In genomic region chr15:78844791-78845190, GRCm38 (mm10) we compare ENCODE assay signal across 11 mouse cellular contexts. TPM values are rescaled to one million over a fixed set of nuclear protein-coding genes. Genes with fewer than 3 reads are reported as not detected.
DNase-seq lines count a peak whose midpoint lies in the region; ATAC-seq and TF ChIP-seq lines count a peak whose summit lies in the region.
"Had no signal": no experiment of that assay in that cellular context is flagged by ENCODE, and none has a peak within 500 bp of the region (broad histone marks: within the 10 kb centered on the region; RNA-seq: fewer than 3 reads in every experiment).

No protein-coding gene starts in this region.

- no peak for ATAC-seq in limb, embryonic 11.5 days (ENCODE audit: insufficient number of reproducible peaks, low FRiP score, low TSS enrichment, low read depth)
- no peak for ATAC-seq in neural tube, embryonic 15.5 days (ENCODE audit: low FRiP score)

- H3K4me1 ChIP-seq in cortical plate, adult 2 months (ENCODE audit: control insufficient read depth, insufficient read depth, low read length): no peaks in the 10 kb centered on the region
- peaks cover 29% of the 10 kb centered on the region for H3K4me1 ChIP-seq in limb, embryonic 11.5 days (ENCODE audit: control insufficient read depth, insufficient read depth, low read length)
- H3K4me1 ChIP-seq in neural tube, embryonic 15.5 days: peaks cover 55% of the 10 kb centered on the region

- H3K9me3 ChIP-seq in limb, embryonic 11.5 days (ENCODE audit: control insufficient read depth, low read length): no peaks in the 10 kb centered on the region
- H3K9me3 ChIP-seq in neural tube, embryonic 15.5 days (replicated peaks): no peaks in the 10 kb centered on the region

- no peak for TF ChIP-seq CTCF in cortical plate, adult 2 months (IDR thresholded peaks at IDR 0.05; ENCODE audit: extremely low read depth, insufficient read depth, low read length)

- DNase-seq in layer of hippocampus, adult 11-12 months (ENCODE audit: low spot score): peak; percentile 57
- no peak for DNase-seq in layer of hippocampus, postnatal 14 days (ENCODE audit: low spot score in 2 of 2)
- peak; percentile 68 to 70 for DNase-seq in heart, postnatal 36 days
- no peak for DNase-seq in limb, embryonic 11.5 days (ENCODE audit: low spot score)
- DNase-seq in testis, postnatal 14 days (ENCODE audit: low spot score): no peak
- no peak for DNase-seq in spleen, adult 18-20 months

- H3K27me3 ChIP-seq in limb, embryonic 11.5 days (ENCODE audit: control insufficient read depth, insufficient read depth, low read length): peaks cover 6% of the 10 kb centered on the region
- H3K27me3 ChIP-seq in neural tube, embryonic 15.5 days (replicated peaks): peaks cover 30% of the 10 kb centered on the region

- H3K4me2 ChIP-seq in limb, embryonic 11.5 days (ENCODE audit: low read depth, severe bottlenecking): peak overlapping the region; percentile 15; the same call in 1 of the 2 replicates
- peak overlapping the region; percentile 74 for H3K4me2 ChIP-seq in neural tube, embryonic 15.5 days

- intact Hi-C loops in heart, postnatal 36 days (cut with DNase I): no loop called here

- no peak for TF ChIP-seq POLR2A in cortical plate, adult 2 months (IDR thresholded peaks at IDR 0.05; ENCODE audit: extremely low read depth, insufficient read depth, low read length)

- H3K36me3 ChIP-seq in limb, embryonic 11.5 days (ENCODE audit: control insufficient read depth, insufficient read depth, low read length): no peaks in the 10 kb centered on the region
- H3K36me3 ChIP-seq in neural tube, embryonic 15.5 days: no peaks in the 10 kb centered on the region

- peak overlapping the region; percentile 39 for H3K27ac ChIP-seq in cortical plate, adult 2 months (ENCODE audit: insufficient read depth, low read length)
- no peak overlapping the region for H3K27ac ChIP-seq in limb, embryonic 11.5 days (replicated peaks; ENCODE audit: low read depth, low read length)
- H3K27ac ChIP-seq in neural tube, embryonic 15.5 days (replicated peaks): no peak overlapping the region

- 0 out of 2 replicates have a peak overlapping the region, but pooled peaks have one; percentile 4 for H3K4me3 ChIP-seq in cortical plate, adult 2 months (ENCODE audit: insufficient read depth, low read length)
- no peak overlapping the region for H3K4me3 ChIP-seq in limb, embryonic 11.5 days (ENCODE audit: low read depth, low read length)
- no peak overlapping the region for H3K4me3 ChIP-seq in neural tube, embryonic 15.5 days (replicated peaks)

- WGBS in limb, embryonic 11.5 days: 40% methylated on average over 9 of the region's 9 CpGs
- WGBS in neural tube, embryonic 15.5 days: 21% methylated on average over 9 of the region's 9 CpGs

- no peak overlapping the region for H3K9ac ChIP-seq in limb, embryonic 11.5 days (ENCODE audit: low read length)
- no peak overlapping the region for H3K9ac ChIP-seq in neural tube, embryonic 15.5 days (replicated peaks)

RNA-seq across cellular contexts. Expression of gene Cdc42ep1, which starts 2.4 kb away (rescaled TPM):
- 10 to 100 TPM in 1 of 2 experiments, 1 to 10 TPM in 1; 9.9 to 10.5 TPM for total RNA-seq in layer of hippocampus, postnatal 14 days (2021)
- 23.3 and 28.1 TPM in 2 replicates for polyA plus RNA-seq in cortical plate, adult 2 months (2012; rRNA removed)
- total RNA-seq in heart, postnatal 36 days (2021): 10 to 100 TPM; 37.6 to 47.6 TPM
- 11.2 and 12.6 TPM in 2 replicates for polyA plus RNA-seq in limb, embryonic 11.5 days (2014; fragmentation: Nextera tagmentation; extraction: Ambion mirVana)
- polyA plus RNA-seq in neural tube, embryonic 15.5 days (2015; fragmentation: Nextera tagmentation; extraction: Ambion mirVana): 12.0 and 16.2 TPM in 2 replicates
- total RNA-seq: hematopoietic stem cell, adult 5-6 weeks had no signal

RNA-seq across cellular contexts. Expression of gene Lgals2, which starts 10.5 kb away (rescaled TPM):
- not detected for total RNA-seq in layer of hippocampus, postnatal 14 days (2021)
- 0.34 and 0.35 TPM in 2 replicates for polyA plus RNA-seq in cortical plate, adult 2 months (2012; rRNA removed)
- total RNA-seq in heart, postnatal 36 days (2021): under 1 TPM in 1 of 2 experiments, not detected in 1; 0.56 TPM
- not detected in 2 replicates for polyA plus RNA-seq in limb, embryonic 11.5 days (2014; fragmentation: Nextera tagmentation; extraction: Ambion mirVana)
- polyA plus RNA-seq in neural tube, embryonic 15.5 days (2015; fragmentation: Nextera tagmentation; extraction: Ambion mirVana): 26.1 TPM in 1 of 2 replicates, not detected in the other
- total RNA-seq: hematopoietic stem cell, adult 5-6 weeks had no signal

RNA-seq across cellular contexts. Expression of gene Gga1, which starts 32.2 kb away (rescaled TPM):
- 10 to 100 TPM; 51.3 to 52.4 TPM for total RNA-seq in layer of hippocampus, postnatal 14 days (2021)
- 72.6 and 73.0 TPM in 2 replicates for polyA plus RNA-seq in cortical plate, adult 2 months (2012; rRNA removed)
- 10 to 100 TPM; 40.3 to 43.2 TPM for total RNA-seq in heart, postnatal 36 days (2021)
- polyA plus RNA-seq in limb, embryonic 11.5 days (2014; fragmentation: Nextera tagmentation; extraction: Ambion mirVana): 30.9 and 32.7 TPM in 2 replicates
- polyA plus RNA-seq in neural tube, embryonic 15.5 days (2015; fragmentation: Nextera tagmentation; extraction: Ambion mirVana): 42.6 and 44.1 TPM in 2 replicates

RNA-seq across cellular contexts. Expression of gene Card10, which starts 41.9 kb away (rescaled TPM):
- total RNA-seq in layer of hippocampus, postnatal 14 days (2021): 1 to 10 TPM; 4.8 to 4.9 TPM
- polyA plus RNA-seq in cortical plate, adult 2 months (2012; rRNA removed): 4.7 and 5.2 TPM in 2 replicates
- 10 to 100 TPM; 15.4 to 19.0 TPM for total RNA-seq in heart, postnatal 36 days (2021)
- polyA plus RNA-seq in limb, embryonic 11.5 days (2014; fragmentation: Nextera tagmentation; extraction: Ambion mirVana): 3.4 and 3.5 TPM in 2 replicates
- polyA plus RNA-seq in neural tube, embryonic 15.5 days (2015; fragmentation: Nextera tagmentation; extraction: Ambion mirVana): 1.9 and 3.7 TPM in 2 replicates
- total RNA-seq: hematopoietic stem cell, adult 5-6 weeks had no signal

RNA-seq across cellular contexts. Expression of gene Gm49510, which starts 54.7 kb away (rescaled TPM):
- total RNA-seq in layer of hippocampus, postnatal 14 days (2021): under 1 TPM in 1 of 2 experiments, not detected in 1; 0.25 TPM
- polyA plus RNA-seq in cortical plate, adult 2 months (2012; rRNA removed): 0.08 and 0.09 TPM in 2 replicates
- total RNA-seq in heart, postnatal 36 days (2021): not detected
- polyA plus RNA-seq in limb, embryonic 11.5 days (2014; fragmentation: Nextera tagmentation; extraction: Ambion mirVana): 0.92 and 1.0 TPM in 2 replicates
- polyA plus RNA-seq in neural tube, embryonic 15.5 days (2015; fragmentation: Nextera tagmentation; extraction: Ambion mirVana): not detected in 2 replicates
- total RNA-seq: ES-E14; hematopoietic stem cell, adult 5-6 weeks had no signal
- polyA plus RNA-seq: testis, adult 2 months had no signal

Comparison
In these comparisons a context has a peak if more than half of its experiments do, and no peak if none do; other contexts are left out.
1. DNase-seq: peak in layer of hippocampus, adult 11-12 months (single experiment) and heart, postnatal 36 days (2 of 2); none in layer of hippocampus, postnatal 14 days (0 of 2), limb, embryonic 11.5 days (single experiment), testis, postnatal 14 days (single experiment) and spleen, adult 18-20 months (0 of 2).